Mouse (Mus musculus): ENCODE data around the gene Etfa. TPM values are rescaled to one million over a fixed set of nuclear protein-coding genes. Genes with fewer than 3 reads are reported as not detected.

The Etfa gene
- polyA plus RNA-seq, 1 experiment, result 28.8 TPM

GRCm38 (mm10) chr9:55544861-55545555 lies 33.0 kb upstream of the Etfa start:
- H3K4me3 ChIP-seq (replicated peaks; ENCODE audit: control insufficient read depth, low read depth, low read length), result no peak overlapping the region
- no peak for TF ChIP-seq CTCF (IDR thresholded peaks at IDR 0.05; ENCODE audit: control insufficient read depth, insufficient read depth, low read length)
- TF ChIP-seq POLR2A (IDR thresholded peaks at IDR 0.05; ENCODE audit: borderline replicate concordance, control insufficient read depth, low read depth, low read length), result no peak
- no peak overlapping the region for H3K27ac ChIP-seq (ENCODE audit: control insufficient read depth, insufficient read depth, low read depth, low read length, poor library complexity)
- peaks cover 1% of the 10 kb centered on the region for H3K4me1 ChIP-seq (ENCODE audit: control insufficient read depth, insufficient read depth, low read length)
- WGBS, result 4% methylated on average over 30 of the region's 30 CpGs

- TF ChIP-seq CTCF (IDR thresholded peaks at IDR 0.05; ENCODE audit: control insufficient read depth, insufficient read depth, low read length) (no peak), POLR2A (IDR thresholded peaks at IDR 0.05; ENCODE audit: borderline replicate concordance, control insufficient read depth, low read depth, low read length) (no peak)
- no peak overlapping the region for H3K27ac ChIP-seq (ENCODE audit: control insufficient read depth, insufficient read depth, low read depth, low read length, poor library complexity)
- WGBS, result 3% methylated on average over 46 of the region's 46 CpGs
- H3K4me3 ChIP-seq (replicated peaks; ENCODE audit: control insufficient read depth, low read depth, low read length), result no peak overlapping the region
- peaks cover 1% of the 10 kb centered on the region for H3K4me1 ChIP-seq (ENCODE audit: control insufficient read depth, insufficient read depth, low read length)
Measured at GRCm38 (mm10) chr9:55543703-55544401, 31.8 kb upstream of the Etfa start.

GRCm38 (mm10) chr9:55543336-55543702 lies 31.3 kb upstream of the Etfa start:
- TF ChIP-seq CTCF (IDR thresholded peaks at IDR 0.05; ENCODE audit: control insufficient read depth, insufficient read depth, low read length), result no peak
- TF ChIP-seq POLR2A (IDR thresholded peaks at IDR 0.05; ENCODE audit: borderline replicate concordance, control insufficient read depth, low read depth, low read length), result no peak
- H3K4me1 ChIP-seq (ENCODE audit: control insufficient read depth, insufficient read depth, low read length), result peaks cover 1% of the 10 kb centered on the region
- H3K4me3 ChIP-seq (replicated peaks; ENCODE audit: control insufficient read depth, low read depth, low read length), result no peak overlapping the region
- 25% methylated on average over 8 of the region's 8 CpGs for WGBS
- no peak overlapping the region for H3K27ac ChIP-seq (ENCODE audit: control insufficient read depth, insufficient read depth, low read depth, low read length, poor library complexity)

GRCm38 (mm10) chr9:55542366-55543325 lies 30.6 kb upstream of the Etfa start:
- no peak overlapping the region for H3K4me3 ChIP-seq (replicated peaks; ENCODE audit: control insufficient read depth, low read depth, low read length)
- no peak overlapping the region for H3K27ac ChIP-seq (ENCODE audit: control insufficient read depth, insufficient read depth, low read depth, low read length, poor library complexity)
- 4% methylated on average over 59 of the region's 59 CpGs for WGBS
- TF ChIP-seq POLR2A (IDR thresholded peaks at IDR 0.05; ENCODE audit: borderline replicate concordance, control insufficient read depth, low read depth, low read length) (no peak), CTCF (IDR thresholded peaks at IDR 0.05; ENCODE audit: control insufficient read depth, insufficient read depth, low read length) (no peak)
- peaks cover 1% of the 10 kb centered on the region for H3K4me1 ChIP-seq (ENCODE audit: control insufficient read depth, insufficient read depth, low read length)

- peaks cover 1% of the 10 kb centered on the region for H3K4me1 ChIP-seq (ENCODE audit: control insufficient read depth, insufficient read depth, low read length)
- WGBS, result 4% methylated on average over 59 of the region's 59 CpGs
- no peak overlapping the region for H3K4me3 ChIP-seq (replicated peaks; ENCODE audit: control insufficient read depth, low read depth, low read length)
- TF ChIP-seq CTCF (IDR thresholded peaks at IDR 0.05; ENCODE audit: control insufficient read depth, insufficient read depth, low read length), result no peak
- H3K27ac ChIP-seq (ENCODE audit: control insufficient read depth, insufficient read depth, low read depth, low read length, poor library complexity), result no peak overlapping the region
Measured at GRCm38 (mm10) chr9:55541681-55542365, 29.8 kb upstream of the Etfa start.

- peaks cover 1% of the 10 kb centered on the region for H3K4me1 ChIP-seq (ENCODE audit: control insufficient read depth, insufficient read depth, low read length)
- TF ChIP-seq POLR2A (IDR thresholded peaks at IDR 0.05; ENCODE audit: borderline replicate concordance, control insufficient read depth, low read depth, low read length) (no peak), CTCF (IDR thresholded peaks at IDR 0.05; ENCODE audit: control insufficient read depth, insufficient read depth, low read length) (no peak)
- no peak overlapping the region for H3K4me3 ChIP-seq (replicated peaks; ENCODE audit: control insufficient read depth, low read depth, low read length)
- H3K27ac ChIP-seq (ENCODE audit: control insufficient read depth, insufficient read depth, low read depth, low read length, poor library complexity), result no peak overlapping the region
- WGBS, result 2% methylated on average over 28 of the region's 28 CpGs
Measured at GRCm38 (mm10) chr9:55540888-55541287, 28.8 kb upstream of the Etfa start.

GRCm38 (mm10) chr9:55540391-55540770 lies 28.3 kb upstream of the Etfa start:
- Histone ChIP-seq H3K4me3 (replicated peaks; ENCODE audit: control insufficient read depth, low read depth, low read length) (no peak overlapping the region), H3K4me1 (ENCODE audit: control insufficient read depth, insufficient read depth, low read length) (peaks cover 1% of the 10 kb centered on the region), H3K27ac (ENCODE audit: control insufficient read depth, insufficient read depth, low read depth, low read length, poor library complexity) (no peak overlapping the region)
- 7% methylated on average over 12 of the region's 12 CpGs for WGBS
- no peak for TF ChIP-seq CTCF (IDR thresholded peaks at IDR 0.05; ENCODE audit: control insufficient read depth, insufficient read depth, low read length)

Data from bone marrow, adult 2 months (tissue).